In the genomic region with DNA sequence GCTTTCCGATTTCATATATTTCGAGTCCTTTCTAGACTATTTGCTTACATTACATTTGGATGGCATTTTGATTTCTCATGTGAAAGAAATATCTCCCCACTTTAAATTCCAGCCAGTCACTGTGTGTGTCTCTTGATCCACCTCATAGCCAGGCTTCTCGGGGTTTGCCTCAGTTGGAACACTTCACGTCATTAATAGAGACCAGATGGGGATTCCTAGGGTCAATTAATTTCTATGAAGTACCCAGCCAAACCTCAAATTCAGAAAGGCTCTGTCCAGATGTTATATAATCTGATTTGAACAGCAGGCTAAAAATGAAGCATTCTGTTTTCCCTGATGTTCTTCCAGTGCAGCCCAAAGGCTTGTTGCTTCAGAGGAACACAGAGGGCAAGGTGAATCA, we compare ENCODE assay signal across 25 mouse cellular contexts. TPM values are rescaled to one million over a fixed set of nuclear protein-coding genes. Genes with fewer than 3 reads are reported as not detected.
DNase-seq lines count a peak whose midpoint lies in the region; ATAC-seq lines count a peak whose summit lies in the region.
"Had no signal": no experiment of that assay in that cellular context is flagged by ENCODE, and none has a peak within 500 bp of the region (broad histone marks: within the 10 kb centered on the region; RNA-seq: fewer than 3 reads in every experiment).

No protein-coding gene starts in this region.

- no peak overlapping the region for H3K27ac ChIP-seq in limb, embryonic 10.5 days
- no peak overlapping the region for H3K27ac ChIP-seq in heart, embryonic 11.5 days (ENCODE audit: low read depth, low read length)
- H3K27ac ChIP-seq: embryonic facial prominence, embryonic 15.5 days; heart, embryonic 13.5 days; hindbrain, embryonic 13.5 days; intestine, embryonic 15.5 days had no signal

- WGBS in limb, embryonic 10.5 days: 66% methylated on average over 4 of the region's 4 CpGs
- WGBS in heart, embryonic 11.5 days (ENCODE audit: insufficient replicate concordance): 81% methylated on average over 4 of the region's 4 CpGs

- H3K36me3 ChIP-seq in limb, embryonic 10.5 days: no peaks in the 10 kb centered on the region
- H3K36me3 ChIP-seq in heart, embryonic 11.5 days (ENCODE audit: control insufficient read depth, insufficient read depth, low read length): no peaks in the 10 kb centered on the region
- H3K36me3 ChIP-seq: embryonic facial prominence, embryonic 15.5 days; heart, embryonic 13.5 days; hindbrain, embryonic 13.5 days; intestine, embryonic 15.5 days had no signal

- no peak overlapping the region for H3K4me3 ChIP-seq in limb, embryonic 10.5 days
- H3K4me3 ChIP-seq in heart, embryonic 11.5 days (ENCODE audit: low read depth, low read length): no peak overlapping the region
- H3K4me3 ChIP-seq: embryonic facial prominence, embryonic 15.5 days; heart, embryonic 13.5 days; hindbrain, embryonic 13.5 days; intestine, embryonic 15.5 days had no signal

- peaks cover 9% of the 10 kb centered on the region; the same call in 1 of the 2 replicates for H3K4me1 ChIP-seq in limb, embryonic 10.5 days
- H3K4me1 ChIP-seq in heart, embryonic 11.5 days (ENCODE audit: control insufficient read depth, insufficient read depth, low read length): no peaks in the 10 kb centered on the region
- H3K4me1 ChIP-seq: heart, embryonic 13.5 days; hindbrain, embryonic 13.5 days; intestine, embryonic 15.5 days had no signal

- H3K9me3 ChIP-seq in limb, embryonic 10.5 days (replicated peaks): no peaks in the 10 kb centered on the region
- H3K9me3 ChIP-seq in heart, embryonic 11.5 days (replicated peaks; ENCODE audit: control insufficient read depth, low read length): no peaks in the 10 kb centered on the region
- H3K9me3 ChIP-seq: embryonic facial prominence, embryonic 15.5 days; heart, embryonic 13.5 days; hindbrain, embryonic 13.5 days; intestine, embryonic 15.5 days had no signal

- no peak overlapping the region for H3K4me2 ChIP-seq in heart, embryonic 11.5 days
- H3K4me2 ChIP-seq: embryonic facial prominence, embryonic 15.5 days; heart, embryonic 13.5 days; hindbrain, embryonic 13.5 days; intestine, embryonic 15.5 days had no signal

- no peak overlapping the region for H3K9ac ChIP-seq in heart, embryonic 11.5 days (ENCODE audit: low read depth, low read length)
- H3K9ac ChIP-seq: embryonic facial prominence, embryonic 15.5 days; forebrain, postnatal 0 days; heart, embryonic 13.5 days; hindbrain, embryonic 13.5 days; intestine, embryonic 15.5 days had no signal

- no peak for ATAC-seq in heart, embryonic 11.5 days (replicated peaks; ENCODE audit: insufficient number of reproducible peaks, low FRiP score, low TSS enrichment)
- ATAC-seq: CD4-positive, CD25-positive, alpha-beta regulatory T cell, adult 4 months; forebrain, embryonic 14.5 days; forebrain, postnatal 0 days; hindbrain, embryonic 16.5 days; intestine, embryonic 15.5 days; Patski had no signal

- DNase-seq in MN1 (ENCODE audit: low spot score) (peak; percentile 47), NIH3T3 (ENCODE audit: low read depth) (peak; percentile 13)
- DNase-seq in limb, embryonic 10.5 days (ENCODE audit: low spot score): peak; percentile 24
- peak; percentile 39 for DNase-seq in skeletal muscle tissue, adult 2 months (ENCODE audit: low read depth, low spot score)
- no peak for DNase-seq in cerebellum, postnatal 14 days
- DNase-seq: adrenal gland, adult 2 months; adrenal gland, postnatal 14 days; cerebellum, adult 11 months; cerebellum, adult 2 months; cerebellum, adult 9-11 months; cerebellum, postnatal 36 days; forebrain, postnatal 0 days; gastrocnemius, postnatal 25 days; heart, adult 18-20 months; heart, postnatal 14 days; kidney, adult 11 months had no signal

- H3K27me3 ChIP-seq in limb, embryonic 10.5 days (ENCODE audit: low read depth, poor library complexity, severe bottlenecking): no peaks in the 10 kb centered on the region
- no peaks in the 10 kb centered on the region for H3K27me3 ChIP-seq in heart, embryonic 11.5 days (ENCODE audit: control insufficient read depth, insufficient read depth, low read length)
- H3K27me3 ChIP-seq: embryonic facial prominence, embryonic 15.5 days; heart, embryonic 13.5 days; hindbrain, embryonic 13.5 days; intestine, embryonic 15.5 days had no signal

RNA-seq across cellular contexts. Expression of a gene that starts 37.5 kb away (rescaled TPM):
- polyA plus RNA-seq in limb, embryonic 10.5 days (2016; fragmentation: Nextera tagmentation; extraction: Ambion mirVana): 228 and 233 TPM in 2 replicates
- 483 and 531 TPM in 2 replicates for polyA plus RNA-seq in heart, embryonic 11.5 days (2014; fragmentation: Nextera tagmentation; extraction: Ambion mirVana)

Comparison
In these comparisons a context has a peak if more than half of its experiments do, and no peak if none do; other contexts are left out.
1. DNase-seq: peak in MN1 (single experiment), NIH3T3 (single experiment), limb, embryonic 10.5 days (single experiment) and skeletal muscle tissue, adult 2 months (single experiment); none in cerebellum, postnatal 14 days (0 of 2).